Mouse (Mus musculus) adrenal gland, postnatal 4 days (tissue): ENCODE measurements around the gene Clpsl2. TPM values are rescaled to one million over a fixed set of nuclear protein-coding genes. Genes with fewer than 3 reads are reported as not detected.

Experiments used
- microRNA-seq: library from miRNA; unstranded; fragments of <30 nt; microRNA quantifications from one replicate; pipeline ENCODE4 v1.2.0, GENCODE M21; 2021
- total RNA-seq, 2 experiments: library from RNA; stranded (reverse); gene quantifications; 2 replicates each; pipeline ENCODE4 v1.2.3; 2021

Gene Clpsl2
- total RNA-seq, 2 experiments from 2014 or later, result not detected

Small RNAs within 50 kb of the gene (microRNA-seq; reads per million reads assigned to microRNA genes)
- not detected for gene Gm25195
- 6.3 reads per million, percentile 17 among the genes with 10 or more reads in this experiment for gene Mir6969

Other genes with a start within 250 kb of the Clpsl2 start
- 10 to 100 TPM; 38.6 to 49.3 TPM for gene Fance, start 235.9 kb upstream of the Clpsl2 start, total RNA-seq
- gene Rpl10a, start 220.9 kb upstream of the Clpsl2 start, total RNA-seq, result 1,000 to 10,000 TPM; 1,198 to 1,213 TPM
- 10 to 100 TPM; 23.8 to 27.5 TPM for gene Tead3, start 198.6 kb upstream of the Clpsl2 start, total RNA-seq
- 1 to 10 TPM in 1 of 2 experiments, under 1 TPM in 1; 0.62 to 1.5 TPM for gene Tulp1, start 184.2 kb upstream of the Clpsl2 start, total RNA-seq
- 100 to 1,000 TPM in 1 of 2 experiments, 10 to 100 TPM in 1; 95.8 to 104 TPM for gene Fkbp5, start 31.9 kb upstream of the Clpsl2 start, total RNA-seq
- under 1 TPM in 1 of 2 experiments, not detected in 1; 0.22 TPM for gene Armc12, start 18.6 kb upstream of the Clpsl2 start, total RNA-seq
- gene Clps, start 11.4 kb downstream of the Clpsl2 start, total RNA-seq, result 1,000 to 10,000 TPM in 1 of 2 experiments, under 1 TPM in 1; 0.56 to 1,299 TPM
- 1 to 10 TPM; 2.5 to 3.2 TPM for gene Lhfpl5, start 26.2 kb downstream of the Clpsl2 start, total RNA-seq
- 10 to 100 TPM; 60.9 to 78.4 TPM for gene Srpk1, start 73.3 kb downstream of the Clpsl2 start, total RNA-seq
- gene Slc26a8, start 140.8 kb downstream of the Clpsl2 start, total RNA-seq, result 1 to 10 TPM; 2.7 to 3.4 TPM
- 10 to 100 TPM; 74.0 to 78.0 TPM for gene Mapk14, start 141.9 kb downstream of the Clpsl2 start, total RNA-seq
- 1 to 10 TPM; 2.5 to 3.8 TPM for gene AC170998.1, start 176.7 kb downstream of the Clpsl2 start, total RNA-seq
- 10 to 100 TPM; 72.1 to 75.4 TPM for gene Mapk13, start 219.9 kb downstream of the Clpsl2 start, total RNA-seq